Mouse (Mus musculus): ENCODE measurements at regions not wholly inside any gene's neighbourhood (a gene's known extent, or its start where the extent isn't known, plus 50 kb on each side); places are given as distances from the start of the nearest gene placed in this dataset.
"Not testable (repeated sequence)": the region's sequence is repeated elsewhere in the genome, so short reads cannot be mapped to it uniquely, and the experiment has no call there.

DNA sequence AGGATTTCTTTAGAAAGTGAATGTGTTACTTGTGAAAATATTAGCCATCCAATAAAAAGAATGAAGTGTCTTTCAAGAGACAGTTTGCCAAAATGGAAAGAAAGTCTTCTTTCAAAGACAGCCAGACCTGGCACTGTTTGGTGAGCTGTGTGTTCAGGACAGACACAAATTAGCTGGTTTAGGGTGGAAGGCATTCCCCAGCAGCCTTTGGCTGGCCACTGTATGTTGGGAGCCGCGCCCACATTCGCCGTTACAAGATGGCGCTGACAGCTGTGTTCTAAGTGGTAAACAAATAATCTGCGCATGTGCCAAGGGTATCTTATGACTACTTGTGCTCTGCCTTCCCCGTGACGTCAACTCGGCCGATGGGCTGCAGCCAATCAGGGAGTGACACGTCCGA is 121.3 kb upstream of the Gm21897 start:
- TF ChIP-seq CTCF (IDR thresholded peaks at IDR 0.05; ENCODE audit: extremely low read depth, insufficient read length, insufficient replicate concordance, low read depth, low read length); POLR2A (IDR thresholded peaks at IDR 0.05; ENCODE audit: low read depth, low read length): not testable (repeated sequence)

Measured in small intestine, adult 2 months (tissue).